Comparison of ENCODE assay signal across 16 mouse cellular contexts in the genomic region with DNA sequence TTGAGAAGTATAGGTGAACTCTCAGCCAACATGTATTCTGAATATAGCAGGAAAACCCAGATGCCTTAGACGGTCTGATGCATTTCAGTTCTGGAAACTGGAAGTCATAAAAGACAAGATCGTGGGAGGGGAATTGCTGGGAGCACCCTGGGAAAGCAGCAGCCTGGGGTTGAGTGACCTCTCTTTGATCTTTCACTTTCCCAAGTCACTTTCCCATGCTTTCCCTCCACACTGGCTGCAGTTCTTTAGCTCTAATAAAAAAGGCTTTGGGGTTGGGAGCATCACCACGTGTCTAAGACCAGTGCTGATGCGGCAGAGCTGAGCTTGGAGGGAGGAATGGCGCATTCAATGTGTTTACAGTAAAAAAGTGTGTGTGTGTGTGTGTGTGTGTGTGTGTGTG.
DNase-seq lines count a peak whose midpoint lies in the region; ATAC-seq and TF ChIP-seq lines count a peak whose summit lies in the region.
"Had no signal": no experiment of that assay in that cellular context is flagged by ENCODE, and none has a peak within 500 bp of the region (broad histone marks: within the 10 kb centered on the region; RNA-seq: fewer than 3 reads in every experiment).

No protein-coding gene starts in this region.

- 20% methylated on average over 5 of the region's 5 CpGs for whole genome bisulfite sequencing in neural tube, embryonic 11.5 days
- WGBS in neural tube, embryonic 15.5 days = 33% methylated on average over 5 of the region's 5 CpGs
- 15% methylated on average over 5 of the region's 5 CpGs for WGBS in kidney, postnatal 0 days
- 26% methylated on average over 5 of the region's 5 CpGs for WGBS in small intestine, adult 2 months

- no peak overlapping the region for H3K9ac ChIP-seq in neural tube, embryonic 11.5 days (ENCODE audit: low read length)
- H3K9ac ChIP-seq in neural tube, embryonic 15.5 days (replicated peaks) = no peak overlapping the region
- H3K9ac ChIP-seq in kidney, postnatal 0 days (ENCODE audit: low read depth, low read length) = no peak overlapping the region
- H3K9ac ChIP-seq: forebrain, embryonic 15.5 days; hindbrain, embryonic 14.5 days; liver, embryonic 15.5 days had no signal

- intact Hi-C loops in heart, postnatal 36 days (cut with DNase I) = no loop called here

- H3K9me3 ChIP-seq in neural tube, embryonic 11.5 days (ENCODE audit: control insufficient read depth, low read length) = no peaks in the 10 kb centered on the region
- no peaks in the 10 kb centered on the region for H3K9me3 ChIP-seq in neural tube, embryonic 15.5 days (replicated peaks)
- no peaks in the 10 kb centered on the region for H3K9me3 ChIP-seq in kidney, postnatal 0 days (replicated peaks; ENCODE audit: low read length)
- H3K9me3 ChIP-seq: forebrain, embryonic 15.5 days; liver, embryonic 15.5 days; megakaryocyte, embryonic 14.5 days had no signal

- no peak overlapping the region for H3K4me2 ChIP-seq in neural tube, embryonic 11.5 days (ENCODE audit: low read depth)
- H3K4me2 ChIP-seq in neural tube, embryonic 15.5 days = no peak overlapping the region
- H3K4me2 ChIP-seq in kidney, postnatal 0 days (ENCODE audit: low read length) = no peak overlapping the region
- H3K4me2 ChIP-seq: forebrain, embryonic 15.5 days; heart, embryonic 11.5 days; hindbrain, embryonic 14.5 days; liver, embryonic 15.5 days had no signal

- no peak for TF ChIP-seq CTCF in kidney, postnatal 0 days (IDR thresholded peaks at IDR 0.05; ENCODE audit: low read depth)
- TF ChIP-seq CTCF in small intestine, adult 2 months (IDR thresholded peaks at IDR 0.05; ENCODE audit: extremely low read depth, insufficient read length, insufficient replicate concordance, low read depth, low read length) = no peak

- no peaks in the 10 kb centered on the region for H3K4me1 ChIP-seq in neural tube, embryonic 11.5 days (ENCODE audit: control insufficient read depth, insufficient read depth, low read length)
- peaks cover 10% of the 10 kb centered on the region; the same call in 1 of the 2 replicates for H3K4me1 ChIP-seq in neural tube, embryonic 15.5 days
- H3K4me1 ChIP-seq in kidney, postnatal 0 days (replicated peaks; ENCODE audit: insufficient read depth, low read length) = 0 out of 2 replicates have a peak, but pooled peaks cover 4% of the 10 kb centered on the region
- H3K4me1 ChIP-seq in small intestine, adult 2 months (ENCODE audit: control insufficient read depth, insufficient read depth, insufficient read length, low read length) = peaks cover 12% of the 10 kb centered on the region; the same call in 1 of the 2 replicates
- H3K4me1 ChIP-seq: forebrain, embryonic 15.5 days; megakaryocyte, embryonic 14.5 days had no signal

- no peak for ATAC-seq in neural tube, embryonic 11.5 days (ENCODE audit: insufficient read depth, low FRiP score, low TSS enrichment)
- no peak for ATAC-seq in neural tube, embryonic 15.5 days (ENCODE audit: low FRiP score)
- peak; percentile 70; the same call in 1 of the 2 replicates for ATAC-seq in kidney, postnatal 0 days (replicated peaks; ENCODE audit: low FRiP score, low read depth)
- ATAC-seq: forebrain, embryonic 15.5 days had no signal

- no peak for TF ChIP-seq POLR2A in small intestine, adult 2 months (IDR thresholded peaks at IDR 0.05; ENCODE audit: low read depth, low read length)

- DNase-seq in heart, postnatal 4 days = peak; percentile 15
- DNase-seq in heart, postnatal 36 days = no peak
- peak; percentile 17 for DNase-seq in neural tube, embryonic 11.5 days (ENCODE audit: low spot score)
- peak; percentile 88 for DNase-seq in kidney, postnatal 0 days (ENCODE audit: low spot score)
- no peak for DNase-seq in right cerebral cortex, adult 2 months (ENCODE audit: low spot score in 2 of 2)
- DNase-seq in layer of hippocampus, adult 9-11 months = no peak
- DNase-seq: adrenal gland, adult 8-10 months; cerebellum, adult 2 months; retina, postnatal 1 day had no signal

- H3K36me3 ChIP-seq in neural tube, embryonic 11.5 days (ENCODE audit: control insufficient read depth, insufficient read depth, low read length) = no peaks in the 10 kb centered on the region
- no peaks in the 10 kb centered on the region for H3K36me3 ChIP-seq in neural tube, embryonic 15.5 days
- no peaks in the 10 kb centered on the region for H3K36me3 ChIP-seq in kidney, postnatal 0 days (ENCODE audit: insufficient read depth, low read length)
- H3K36me3 ChIP-seq in small intestine, adult 2 months (ENCODE audit: control insufficient read depth, insufficient read depth, low read length) = no peaks in the 10 kb centered on the region
- H3K36me3 ChIP-seq: forebrain, embryonic 15.5 days; liver, embryonic 15.5 days had no signal

- H3K27me3 ChIP-seq in neural tube, embryonic 11.5 days (ENCODE audit: control insufficient read depth, insufficient read depth, low read length) = no peaks in the 10 kb centered on the region
- no peaks in the 10 kb centered on the region for H3K27me3 ChIP-seq in neural tube, embryonic 15.5 days (replicated peaks)
- no peaks in the 10 kb centered on the region for H3K27me3 ChIP-seq in kidney, postnatal 0 days (ENCODE audit: insufficient read depth, low read length)
- H3K27me3 ChIP-seq in small intestine, adult 2 months (ENCODE audit: control insufficient read depth, insufficient read depth, low read length) = no peaks in the 10 kb centered on the region
- H3K27me3 ChIP-seq: forebrain, embryonic 15.5 days had no signal

- no peak overlapping the region for H3K27ac ChIP-seq in neural tube, embryonic 11.5 days (ENCODE audit: low read depth, low read length)
- no peak overlapping the region for H3K27ac ChIP-seq in neural tube, embryonic 15.5 days (replicated peaks)
- H3K27ac ChIP-seq in kidney, postnatal 0 days = peak overlapping the region; percentile 50; the same call in 1 of the 2 replicates
- peak overlapping the region; percentile 26; the same call in 1 of the 2 replicates for H3K27ac ChIP-seq in small intestine, adult 2 months (ENCODE audit: insufficient read depth, low read depth, low read length)
- H3K27ac ChIP-seq: forebrain, embryonic 15.5 days; hindbrain, embryonic 14.5 days; liver, embryonic 15.5 days had no signal

- no peak overlapping the region for H3K4me3 ChIP-seq in neural tube, embryonic 11.5 days (ENCODE audit: low read depth, low read length)
- no peak overlapping the region for H3K4me3 ChIP-seq in neural tube, embryonic 15.5 days (replicated peaks)
- H3K4me3 ChIP-seq in kidney, postnatal 0 days (replicated peaks; ENCODE audit: low read depth, low read length) = no peak overlapping the region
- H3K4me3 ChIP-seq in small intestine, adult 2 months (ENCODE audit: low read depth, low read length) = no peak overlapping the region
- H3K4me3 ChIP-seq: forebrain, embryonic 15.5 days; liver, embryonic 15.5 days; megakaryocyte, embryonic 14.5 days had no signal

Comparison
In these comparisons a context has a peak if more than half of its experiments do, and no peak if none do; other contexts are left out.
1. DNase-seq: peak in heart, postnatal 4 days (single experiment), neural tube, embryonic 11.5 days (single experiment) and kidney, postnatal 0 days (single experiment); none in heart, postnatal 36 days (0 of 2), right cerebral cortex, adult 2 months (0 of 2) and layer of hippocampus, adult 9-11 months (single experiment).
2. H3K27ac ChIP-seq: peak in kidney, postnatal 0 days (single experiment) and small intestine, adult 2 months (single experiment); none in neural tube, embryonic 11.5 days (single experiment) and neural tube, embryonic 15.5 days (single experiment).